Mouse (Mus musculus) cerebellum, adult 9-11 months (tissue): ENCODE measurements around the gene Csf3.
"Not testable (repeated sequence)": the region's sequence is repeated elsewhere in the genome, so short reads cannot be mapped to it uniquely, and the experiment has no call there.

ENCODE experiments used
- DNase-seq: peaks from one replicate; pipeline ENCODE4 v3.0.0; 2022

Csf3 gene

GRCm38 (mm10) chr11:98734020-98734419, 33.0 kb downstream of the Csf3 start:
- DNase-seq, result no peak

GRCm38 (mm10) chr11:98735111-98735510, 34.0 kb downstream of the Csf3 start:
- DNase-seq, result no peak

DNA sequence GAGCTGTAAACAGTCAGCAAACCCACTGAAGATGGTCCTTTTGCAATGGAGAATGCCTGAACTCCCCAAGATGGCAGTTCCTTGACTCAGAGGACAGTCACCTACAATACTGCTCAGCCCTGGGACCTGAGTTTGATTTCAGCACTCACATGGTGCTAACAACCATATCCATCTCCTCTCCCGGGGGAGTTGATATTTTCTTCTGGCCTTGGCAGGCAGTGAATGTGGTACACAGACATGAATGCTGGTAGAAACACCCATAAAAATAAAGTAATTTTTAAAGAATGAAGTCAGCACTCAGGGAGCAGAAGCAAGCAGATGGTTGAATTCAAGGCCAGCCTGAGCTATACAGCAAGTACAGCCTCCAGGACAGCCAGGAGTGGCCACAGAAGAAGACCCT, 35.1 kb downstream of the Csf3 start:
- no peak for DNase-seq

- DNase-seq, result not testable (repeated sequence)
Measured at GRCm38 (mm10) chr11:98737220-98737619, 36.2 kb downstream of the Csf3 start.

DNA sequence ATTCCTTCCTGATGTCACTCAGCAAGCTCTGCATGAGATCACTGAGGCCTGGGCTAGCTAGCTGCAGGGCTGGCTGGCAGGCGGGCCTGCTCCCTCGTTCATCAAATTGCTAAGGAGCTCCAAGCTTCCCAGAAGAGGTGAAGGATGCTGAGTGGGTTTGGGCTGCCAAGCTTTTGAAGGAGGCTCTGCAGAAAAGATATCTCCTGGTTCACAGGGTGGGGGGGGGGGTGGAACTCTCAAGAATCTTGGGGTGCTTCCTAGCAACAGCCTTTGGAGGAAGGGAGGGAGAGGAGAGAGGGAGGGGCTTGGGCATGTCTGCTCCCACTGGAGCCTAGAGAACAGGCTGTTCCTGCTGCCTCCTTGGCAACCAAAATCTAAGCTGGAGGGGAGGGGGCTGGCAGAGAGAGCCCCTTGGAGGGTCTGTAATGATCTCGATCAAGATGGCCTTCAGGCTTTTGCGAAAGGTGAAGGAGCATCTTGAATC, 37.4 kb downstream of the Csf3 start:
- peak; percentile 54 for DNase-seq

- peak; percentile 45 for DNase-seq
Measured at GRCm38 (mm10) chr11:98738925-98739324, 37.9 kb downstream of the Csf3 start.

DNA sequence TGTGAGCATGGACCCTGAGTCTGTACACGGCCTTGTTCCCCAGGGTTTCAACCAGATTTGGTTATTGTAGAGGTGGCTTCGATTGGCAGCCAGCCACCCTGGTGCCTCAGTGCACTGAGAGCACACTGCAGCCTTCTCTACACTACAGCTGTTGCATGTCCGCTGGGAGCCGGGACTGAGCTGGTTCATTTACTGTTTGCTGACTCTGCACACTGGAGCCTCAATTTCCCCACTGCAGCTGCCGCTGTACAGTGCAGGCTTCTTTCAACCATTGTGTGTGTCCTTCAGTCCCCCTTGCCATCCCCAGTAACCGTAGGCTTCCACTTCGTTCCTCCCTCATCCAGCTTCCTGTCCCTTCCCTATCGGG, 38.9 kb downstream of the Csf3 start:
- peak; percentile 64 for DNase-seq

DNA sequence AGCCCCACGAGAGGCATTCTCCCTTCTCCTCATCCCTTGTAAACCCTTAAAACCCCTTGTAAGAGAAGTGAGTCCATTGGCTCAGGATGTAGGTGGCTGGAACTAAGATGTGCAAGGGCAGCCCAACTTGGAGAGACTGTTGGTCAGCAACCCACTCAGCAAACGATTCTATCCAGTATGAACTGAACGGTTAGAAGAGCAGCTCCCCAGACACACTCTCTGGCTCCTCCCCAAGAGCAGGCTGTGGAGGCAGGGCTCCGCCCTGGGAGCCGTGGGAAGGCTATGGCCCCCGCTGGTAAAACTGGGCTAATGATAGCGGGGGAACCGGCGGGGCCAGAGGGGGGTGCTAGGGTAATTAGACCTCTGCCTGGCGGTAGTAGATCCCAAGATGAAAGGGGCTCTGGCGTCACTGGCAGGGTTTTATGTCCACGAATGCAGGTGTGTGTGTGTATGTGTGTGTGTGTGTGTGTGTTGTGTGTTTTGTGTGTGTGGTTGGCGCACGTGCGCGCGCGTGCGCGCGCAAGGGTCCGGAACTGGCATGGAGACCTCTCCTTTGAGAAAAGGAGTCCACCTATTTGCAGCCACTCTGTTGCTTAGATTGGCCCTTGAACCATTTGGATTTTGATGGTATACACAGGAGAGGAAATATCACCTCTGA, 39.5 kb downstream of the Csf3 start, which contains the start of gene Thra:
Gene Thra, plus strand, starts transcription at position 246 of the 658 bp plus-strand sequence.
- DNase-seq, result peak; percentile 81

GRCm38 (mm10) chr11:98741051-98741620, 40.1 kb downstream of the Csf3 start:
- DNase-seq, result no peak

DNA sequence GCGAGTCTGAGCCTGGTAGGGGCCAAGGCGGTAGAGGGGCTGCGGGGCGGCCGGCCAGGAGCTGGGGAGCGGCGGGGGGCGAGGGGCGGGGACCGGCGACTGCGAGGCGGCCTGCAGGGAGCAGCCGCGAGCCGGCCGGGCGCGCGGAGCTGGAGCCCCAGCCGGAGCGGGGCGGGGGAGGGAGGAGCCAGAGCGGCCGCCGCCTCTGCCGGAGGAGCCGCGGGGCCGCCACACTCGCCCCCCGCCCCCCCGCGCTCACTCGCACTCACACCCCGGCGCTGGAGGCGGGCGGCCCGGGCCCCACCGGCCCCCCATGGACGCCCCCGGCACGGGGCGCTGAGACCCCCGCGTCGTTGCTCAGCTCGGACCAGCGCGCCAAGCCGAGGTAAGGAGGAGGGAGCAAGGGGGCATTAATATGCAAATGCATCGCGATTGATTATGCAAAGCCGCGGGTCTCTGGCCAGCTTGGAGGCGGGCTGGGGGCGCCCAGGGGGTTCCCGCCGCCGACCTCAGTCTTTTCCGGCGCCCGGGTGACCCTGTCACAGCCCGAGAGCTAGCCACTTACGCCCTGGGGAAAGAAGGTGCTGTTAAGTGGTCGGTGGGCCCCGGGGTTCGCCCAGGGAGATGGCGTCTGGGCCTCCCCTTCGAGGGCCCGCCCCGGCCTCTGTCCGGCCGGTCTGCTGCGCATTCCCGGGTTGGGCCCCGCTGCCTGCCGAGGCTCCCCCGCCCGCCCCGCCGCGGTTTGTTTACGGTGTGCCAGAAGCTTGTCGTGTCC, 40.7 kb downstream of the Csf3 start:
- DNase-seq, result peak; percentile 85

- peak; percentile 82 for DNase-seq
Measured at GRCm38 (mm10) chr11:98742397-98743291, 41.6 kb downstream of the Csf3 start.

GRCm38 (mm10) chr11:98743655-98744345, 42.7 kb downstream of the Csf3 start:
- peak; percentile 76 for DNase-seq

GRCm38 (mm10) chr11:98744456-98745019, 43.5 kb downstream of the Csf3 start:
- DNase-seq, result peak; percentile 61

GRCm38 (mm10) chr11:98745932-98746853, 45.1 kb downstream of the Csf3 start:
- peak; percentile 70 for DNase-seq

- DNase-seq, result peak; percentile 97
Measured at GRCm38 (mm10) chr11:98746855-98747693, 46.0 kb downstream of the Csf3 start.

- DNase-seq, result peak; percentile 81
Measured at GRCm38 (mm10) chr11:98747804-98748505, 46.9 kb downstream of the Csf3 start.

DNA sequence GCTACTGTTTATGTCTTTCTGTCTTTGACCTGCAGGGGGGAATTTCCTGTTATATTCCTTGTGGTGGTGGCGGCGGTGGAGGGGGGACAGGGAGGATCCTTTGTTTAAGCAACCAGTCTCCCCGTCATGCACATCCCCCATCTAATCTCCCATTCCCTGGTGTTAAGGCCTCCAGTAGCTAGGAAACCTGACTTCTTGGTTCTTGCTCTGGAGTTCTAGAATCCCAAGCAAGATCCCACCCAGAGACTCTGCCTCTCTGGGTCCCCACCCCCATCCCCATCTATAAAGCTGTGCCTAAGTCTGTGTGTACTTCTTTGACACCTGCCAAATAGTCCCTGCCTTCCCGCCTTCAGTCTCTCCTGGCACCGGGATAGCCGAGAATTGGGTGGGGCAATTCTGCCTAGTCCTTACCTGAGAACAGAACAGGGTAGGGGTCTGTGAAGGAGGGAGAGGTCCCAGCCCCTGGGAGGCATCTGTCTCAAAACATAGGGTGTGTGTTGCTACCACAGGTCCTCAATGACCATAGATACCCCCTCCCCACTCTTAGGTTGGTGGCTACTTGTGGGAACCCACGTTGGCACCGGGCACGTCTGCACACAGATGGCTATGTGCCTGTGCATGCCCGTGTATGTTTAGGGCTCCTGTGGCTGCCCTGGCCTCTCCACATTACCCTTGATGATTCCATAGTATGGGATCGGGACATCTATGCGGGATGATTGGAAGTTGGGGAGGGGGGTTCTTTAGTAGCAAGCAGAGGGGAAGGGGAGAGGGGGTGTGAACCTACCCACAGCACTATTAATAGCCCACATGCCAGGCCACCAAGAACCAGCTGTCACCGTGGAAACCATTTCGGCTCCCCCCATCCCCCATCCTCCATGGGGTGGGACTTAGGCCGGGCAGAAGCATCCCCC, 47.7 kb downstream of the Csf3 start:
- DNase-seq, result peak; percentile 78

DNA sequence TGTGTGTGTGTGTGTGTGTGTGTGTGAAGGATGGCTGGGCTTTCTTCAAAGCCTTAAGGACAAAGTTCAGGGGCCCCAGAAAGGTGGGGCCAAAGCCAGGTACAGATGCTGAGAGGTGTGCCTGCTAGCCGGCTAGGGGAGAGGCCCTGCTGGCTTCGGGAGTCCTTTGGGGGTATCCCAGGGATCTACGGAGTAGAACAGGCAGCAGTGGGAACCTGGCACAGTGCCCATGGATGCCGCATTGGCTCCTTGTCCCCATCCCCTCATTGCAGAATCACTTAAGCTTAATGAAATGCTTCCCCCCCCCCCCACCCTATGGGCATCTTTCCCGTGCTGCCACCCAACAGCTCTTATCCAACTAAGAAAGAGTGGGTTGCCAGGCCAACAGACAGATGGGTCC, 48.7 kb downstream of the Csf3 start:
- DNase-seq, result peak; percentile 76
